Mouse (Mus musculus) kidney, postnatal 14 days (tissue): ENCODE results near the gene Rps29.
A peak's percentile ranks its signal among the peaks of the same experiment; 100 is the strongest.

Experiments
- DNase-seq: peaks from one replicate; pipeline ENCODE4 v3.0.0; 2022; ENCODE audit warnings: mixed read lengths

The Rps29 gene

DNA sequence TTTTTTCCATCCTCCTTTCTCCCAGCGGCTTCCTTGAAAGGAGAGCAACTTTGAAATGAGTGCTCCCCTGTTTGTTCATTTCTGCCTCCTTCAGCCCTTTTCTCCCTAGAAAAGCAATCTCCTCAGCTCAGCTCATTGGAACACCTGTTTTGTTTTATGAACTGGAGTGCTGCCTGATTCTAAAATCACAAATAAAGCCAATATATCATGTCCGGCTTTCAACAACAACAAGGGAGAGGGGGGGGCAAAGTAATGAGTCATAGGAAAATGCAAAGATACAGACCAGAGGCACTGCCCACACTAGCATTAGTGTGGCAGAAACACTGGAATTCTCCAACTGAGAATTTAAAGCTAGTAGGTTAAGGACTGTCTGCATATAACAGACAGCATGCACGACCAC, 31.4 kb downstream of the Rps29 start:
- DNase-seq, result no peak

DNA sequence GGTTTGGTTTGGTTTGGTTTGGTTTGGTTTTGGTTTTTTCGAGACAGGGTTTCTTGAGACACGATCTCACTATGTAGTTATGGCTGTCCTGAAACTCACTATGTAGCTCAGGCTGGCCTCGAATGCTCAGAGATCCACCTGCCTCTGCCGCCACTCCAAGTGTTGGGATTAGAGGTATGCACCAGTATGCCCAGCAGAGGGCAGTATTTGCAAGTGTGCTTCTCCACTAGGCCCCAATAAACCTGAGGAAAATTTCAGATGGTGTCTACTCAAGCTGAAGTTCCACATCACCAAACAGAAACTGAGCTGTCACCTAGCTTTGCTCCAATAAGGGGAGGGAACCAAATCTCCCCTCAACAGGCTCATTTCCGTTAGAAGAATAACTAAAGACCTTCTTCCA, 31.8 kb downstream of the Rps29 start:
- peak; percentile 10 for DNase-seq

DNA sequence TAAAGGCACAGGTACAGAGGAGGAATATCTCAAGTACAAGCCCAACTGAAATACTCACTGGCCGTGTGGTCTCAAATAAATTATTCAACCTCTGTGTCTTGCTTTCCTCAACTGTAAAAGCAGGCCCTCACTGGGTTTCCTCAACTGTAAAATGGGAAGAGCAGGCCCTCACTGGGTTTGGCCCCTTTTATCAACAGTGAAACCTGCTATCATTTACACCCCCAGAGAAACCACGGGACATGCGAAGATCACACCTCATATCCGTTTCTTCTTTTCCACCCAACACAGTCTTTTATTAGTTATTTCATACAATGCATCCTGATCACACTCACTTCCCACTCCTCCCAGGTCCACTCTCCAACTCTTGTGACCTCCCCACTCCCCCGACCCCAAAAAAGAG, 33.9 kb downstream of the Rps29 start:
- no peak for DNase-seq

DNA sequence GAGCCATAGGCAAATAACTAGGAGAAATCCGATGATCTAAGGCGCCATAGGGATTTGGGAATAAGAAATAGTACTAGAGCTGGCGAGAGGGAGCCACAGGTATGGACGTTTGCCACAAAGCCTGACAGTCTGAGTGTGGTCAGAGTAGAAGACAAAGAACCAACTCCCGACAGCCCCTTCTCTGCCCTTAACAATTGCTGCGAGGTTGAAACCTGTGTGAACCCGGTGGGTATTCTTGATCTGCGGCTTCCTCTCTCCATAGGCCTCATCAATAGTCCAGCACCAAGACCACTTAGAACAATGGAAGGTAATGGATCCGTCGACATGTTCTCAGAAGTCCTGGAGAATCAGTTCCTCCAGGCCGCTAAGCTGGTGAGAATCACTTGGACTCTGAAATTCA, 36.2 kb downstream of the Rps29 start:
- no peak for DNase-seq

DNA sequence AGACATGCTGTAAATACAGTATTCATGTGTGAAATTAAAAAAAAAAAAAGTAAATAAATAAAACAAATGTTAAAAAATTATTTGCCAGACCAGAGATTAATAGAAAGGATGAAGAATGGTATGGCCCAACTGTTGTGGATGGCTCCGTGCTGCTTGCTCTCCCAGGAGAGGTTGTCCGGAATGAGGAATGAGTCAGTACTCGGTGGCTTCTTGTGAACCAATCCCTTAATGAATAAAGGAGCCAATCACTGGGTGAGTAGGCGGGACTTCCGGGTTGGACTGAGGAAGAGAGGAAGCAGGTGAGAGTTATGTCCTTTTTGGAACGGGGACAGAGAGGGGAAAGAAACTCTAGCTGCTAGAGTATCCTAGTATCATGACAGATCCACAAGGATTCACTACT, 39.1 kb downstream of the Rps29 start:
- DNase-seq, result no peak
